Mouse (Mus musculus) spleen, adult 2 months (tissue): ENCODE measurements around the gene Ninj2.

Experiments used
- CTCF ChIP-seq: fragments of 200-500 bp; IDR thresholded peaks from 2 replicates; pipeline ENCODE4 v1.5.1; 2011; ENCODE audit warnings: mild to moderate bottlenecking, inconsistent platforms; ENCODE audit not compliant: insufficient read depth, insufficient read length, insufficient replicate concordance; ENCODE audit errors: extremely low read depth
- POLR2A ChIP-seq: fragments of 200-500 bp; IDR thresholded peaks from 2 replicates; pipeline ENCODE4 v1.6.1; 2011; ENCODE audit warnings: low read depth, low read length, inconsistent platforms

GRCm38 (mm10) chr6:120101996-120102395 is 8.8 kb downstream of the Ninj2 start:
- no peak for TF ChIP-seq POLR2A
- no peak for TF ChIP-seq CTCF
